Mouse (Mus musculus) midbrain, embryonic 16.5 days (tissue): ENCODE measurements at regions not wholly inside any gene's neighbourhood (a gene's known extent, or its start where the extent isn't known, plus 50 kb on each side); places are given as distances from the start of the nearest gene placed in this dataset.

Experiments used
- ATAC-seq: fragments of 200-750 bp; cut with Nextera tagmentation; 2 replicates; pipeline ENCODE4 v1.8.0; 2017; ENCODE audit warnings: moderate TSS enrichment
- H3K27ac ChIP-seq: fragments of 300-500 bp; sonication (generic); 2 replicates; pipeline ENCODE4 v1.5.1; 2014; ENCODE audit warnings: mild to moderate bottlenecking, low read length, mixed read lengths
- H3K27me3 ChIP-seq: fragments of 300-500 bp; sonication (generic); 2 replicates; pipeline ENCODE4 v1.6.1; 2014; ENCODE audit warnings: low read depth, low read length, mixed read lengths; ENCODE audit not compliant: control insufficient read depth, insufficient read depth
- H3K36me3 ChIP-seq: fragments of 300-500 bp; sonication (generic); 2 replicates; pipeline ENCODE4 v1.6.1; 2014; ENCODE audit warnings: mild to moderate bottlenecking, low read length, moderate library complexity, mixed read lengths; ENCODE audit not compliant: control insufficient read depth, insufficient read depth
- H3K4me1 ChIP-seq: fragments of 300-500 bp; sonication (generic); 2 replicates; pipeline ENCODE4 v1.6.1; 2014; ENCODE audit warnings: mild to moderate bottlenecking, low read length, mixed read lengths; ENCODE audit not compliant: control insufficient read depth, insufficient read depth
- H3K4me2 ChIP-seq: fragments of 300-500 bp; sonication (generic); 2 replicates; pipeline ENCODE4 v1.6.1; 2014; ENCODE audit warnings: mild to moderate bottlenecking, low read length, mixed read lengths
- H3K4me3 ChIP-seq: fragments of 300-500 bp; sonication (generic); 2 replicates; pipeline ENCODE4 v1.5.1; 2014; ENCODE audit warnings: low read depth, mild to moderate bottlenecking, low read length, moderate library complexity, mixed read lengths
- H3K9ac ChIP-seq: fragments of 300-500 bp; sonication (generic); 2 replicates; pipeline ENCODE4 v1.6.1; 2014; ENCODE audit warnings: low read depth, low read length, mixed read lengths
- H3K9me3 ChIP-seq: fragments of 300-500 bp; sonication (generic); replicated peaks from 2 replicates; pipeline ENCODE4 v1.6.1; 2014; ENCODE audit warnings: mild to moderate bottlenecking, low read length, mixed read lengths; ENCODE audit not compliant: control insufficient read depth, poor library complexity, severe bottlenecking
- WGBS: fragments of 180-500 bp; shearing (Covaris S2); extraction: QIAGEN DNeasy Blood & Tissue Kit; methylation state at CpG from one replicate; pipeline ENCODE4 v1.1.7; 2014; 5-methylcytosine and 5-hydroxymethylcytosine counted together

DNA sequence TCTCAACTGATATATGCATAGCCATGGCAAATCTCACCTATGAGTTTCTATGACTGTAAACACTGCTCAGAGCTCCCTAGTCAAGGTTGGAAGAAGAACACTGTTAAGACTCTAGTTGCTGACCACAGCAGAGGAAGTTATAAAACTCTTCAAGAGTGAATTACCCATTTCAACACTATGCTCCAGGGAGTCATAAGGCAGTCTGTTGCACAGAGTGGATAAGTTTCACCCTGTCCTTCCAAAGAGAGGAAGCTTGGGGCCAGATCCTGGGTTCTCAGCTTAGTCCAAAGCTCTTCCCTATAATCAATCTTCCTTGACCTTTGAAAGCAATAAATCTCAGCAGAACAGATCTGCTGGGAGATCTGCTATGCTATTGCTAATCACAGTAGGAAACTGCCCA lies 438.4 kb downstream of the Gpam start:
- Histone ChIP-seq H3K36me3 (no peaks in the 10 kb centered on the region), H3K27me3 (no peaks in the 10 kb centered on the region), H3K4me1 (no peaks in the 10 kb centered on the region), H3K27ac (no peak overlapping the region), H3K9me3 (no peaks in the 10 kb centered on the region), H3K9ac (no peak overlapping the region), H3K4me3 (no peak overlapping the region), H3K4me2 (no peak overlapping the region)
- no peak for ATAC-seq

DNA sequence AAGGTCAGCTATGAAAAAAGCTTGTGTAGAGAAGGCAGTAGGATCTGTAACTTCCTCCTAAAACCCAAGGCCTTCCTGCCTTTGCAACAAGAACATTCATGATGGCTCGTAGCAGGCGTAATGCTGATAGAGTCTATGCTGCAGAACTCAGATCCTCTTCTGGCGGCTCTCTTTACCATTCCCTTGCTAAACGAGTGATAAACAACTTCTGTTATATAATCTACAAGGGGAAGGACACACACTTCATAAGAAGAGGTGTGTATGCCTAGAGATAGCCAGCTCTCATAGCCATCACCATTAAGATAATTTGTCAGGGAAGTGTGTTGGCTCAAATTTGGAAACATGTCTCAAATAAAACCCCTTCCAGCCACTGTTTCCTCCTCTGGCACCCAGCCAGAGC lies 441.9 kb downstream of the Gpam start:
- 88% methylated on average over 4 of the region's 4 CpGs for WGBS

More for the DNA sequence above, 441.9 kb downstream of the Gpam start:
- Histone ChIP-seq H3K4me3 (no peak overlapping the region), H3K36me3 (no peaks in the 10 kb centered on the region), H3K9ac (no peak overlapping the region), H3K9me3 (no peaks in the 10 kb centered on the region), H3K27me3 (no peaks in the 10 kb centered on the region), H3K4me1 (no peaks in the 10 kb centered on the region), H3K27ac (no peak overlapping the region), H3K4me2 (no peak overlapping the region)
- no peak for ATAC-seq
